Comparison of ENCODE assay signal across 8 mouse cellular contexts in genomic region chr2:77506308-77506707, GRCm38 (mm10).
A peak's percentile ranks its signal among the peaks of the same experiment; 100 is the strongest.
DNase-seq lines count a peak whose midpoint lies in the region; ATAC-seq lines count a peak whose summit lies in the region.

No protein-coding gene starts in this region.

- H3K27me3 ChIP-seq in heart, embryonic 13.5 days (replicated peaks), result no peaks in the 10 kb centered on the region
- no peaks in the 10 kb centered on the region for H3K27me3 ChIP-seq in liver, embryonic 16.5 days (ENCODE audit: control insufficient read depth, insufficient read depth, low read depth, low read length)

- intact Hi-C loops in heart, postnatal 10 days (cut with DNase I), result no loop called here

- peak overlapping the region; percentile 63 for H3K4me2 ChIP-seq in heart, embryonic 13.5 days
- peak overlapping the region; percentile 46 for H3K4me2 ChIP-seq in liver, embryonic 16.5 days (ENCODE audit: low read depth, low read length)

- WGBS in heart, embryonic 13.5 days, result 8% methylated on average over 7 of the region's 7 CpGs
- WGBS in liver, embryonic 16.5 days (ENCODE audit: insufficient replicate concordance), result 15% methylated on average over 7 of the region's 7 CpGs

- H3K27ac ChIP-seq in heart, embryonic 13.5 days (replicated peaks), result no peak overlapping the region
- peak overlapping the region; percentile 50 for H3K27ac ChIP-seq in liver, embryonic 16.5 days (ENCODE audit: low read length)

- no peak for ATAC-seq in heart, embryonic 13.5 days (ENCODE audit: extremely low read depth, insufficient number of reproducible peaks, low FRiP score, low TSS enrichment)
- peak; percentile 50 for ATAC-seq in liver, embryonic 16.5 days (ENCODE audit: low read depth)

- no peaks in the 10 kb centered on the region for H3K36me3 ChIP-seq in heart, embryonic 13.5 days
- H3K36me3 ChIP-seq in liver, embryonic 16.5 days (ENCODE audit: control insufficient read depth, insufficient read depth), result no peaks in the 10 kb centered on the region

- 0 out of 2 replicates have a peak overlapping the region, but pooled peaks have one; percentile 37 for H3K9ac ChIP-seq in heart, embryonic 13.5 days
- no peak overlapping the region for H3K9ac ChIP-seq in liver, embryonic 16.5 days (ENCODE audit: low read depth, low read length)

- no peak for DNase-seq in heart, postnatal 10 days
- DNase-seq in R1 (ENCODE audit: low read depth, low spot score), result peak; percentile 79
- DNase-seq in forelimb bud, embryonic 11.5 days (ENCODE audit: low read depth, low spot score), result peak; percentile 33
- no peak for DNase-seq in adrenal gland, postnatal 4 days (ENCODE audit: low spot score in 2 of 2)
- DNase-seq in adrenal gland, postnatal 36 days, result no peak
- no peak for DNase-seq in urinary bladder, postnatal 14 days (ENCODE audit: low spot score)

- peak overlapping the region; percentile 36 for H3K4me3 ChIP-seq in heart, embryonic 13.5 days
- H3K4me3 ChIP-seq in liver, embryonic 16.5 days (ENCODE audit: low read depth, low read length), result peak overlapping the region; percentile 22; the same call in 1 of the 2 replicates

- H3K4me1 ChIP-seq in heart, embryonic 13.5 days, result peaks cover 14% of the 10 kb centered on the region
- H3K4me1 ChIP-seq in liver, embryonic 16.5 days (ENCODE audit: control insufficient read depth, low read depth, low read length), result peaks cover 21% of the 10 kb centered on the region

- no peaks in the 10 kb centered on the region for H3K9me3 ChIP-seq in heart, embryonic 13.5 days
- H3K9me3 ChIP-seq in liver, embryonic 16.5 days (replicated peaks; ENCODE audit: control insufficient read depth, low read length), result no peaks in the 10 kb centered on the region

Comparison
In these comparisons a context has a peak if more than half of its experiments do, and no peak if none do; other contexts are left out.
1. DNase-seq: peak in R1 (single experiment) and forelimb bud, embryonic 11.5 days (single experiment); none in heart, postnatal 10 days (0 of 2), adrenal gland, postnatal 4 days (0 of 2), adrenal gland, postnatal 36 days (0 of 2) and urinary bladder, postnatal 14 days (single experiment).